Mouse (Mus musculus): ENCODE results near the gene Epo. TPM values are rescaled to one million over a fixed set of nuclear protein-coding genes. Genes with fewer than 3 reads are reported as not detected.

The Epo gene
- polyA plus RNA-seq, 1 experiment, result not detected

DNA sequence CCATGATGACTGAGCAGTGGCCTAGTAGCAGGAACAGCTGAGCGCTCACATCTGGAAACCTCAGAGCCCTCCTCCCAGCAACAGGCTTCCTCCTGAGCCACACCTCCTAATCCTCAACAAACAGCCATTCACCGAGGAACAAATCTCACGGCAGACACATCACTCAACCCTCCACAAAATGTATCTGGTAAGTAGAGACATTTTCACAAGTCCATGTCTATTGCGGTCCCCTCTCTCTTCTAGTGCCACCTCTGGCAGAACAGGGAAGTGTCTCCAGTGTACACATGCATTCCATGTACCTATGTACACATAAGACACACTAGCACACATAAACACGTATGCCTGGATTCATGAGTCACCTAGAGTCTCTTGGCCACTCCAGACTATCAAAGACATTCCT is 18.1 kb upstream of the Epo start:
- TF ChIP-seq GATA1 (IDR thresholded peaks at IDR 0.05; ENCODE audit: low read length), result no peak

DNA sequence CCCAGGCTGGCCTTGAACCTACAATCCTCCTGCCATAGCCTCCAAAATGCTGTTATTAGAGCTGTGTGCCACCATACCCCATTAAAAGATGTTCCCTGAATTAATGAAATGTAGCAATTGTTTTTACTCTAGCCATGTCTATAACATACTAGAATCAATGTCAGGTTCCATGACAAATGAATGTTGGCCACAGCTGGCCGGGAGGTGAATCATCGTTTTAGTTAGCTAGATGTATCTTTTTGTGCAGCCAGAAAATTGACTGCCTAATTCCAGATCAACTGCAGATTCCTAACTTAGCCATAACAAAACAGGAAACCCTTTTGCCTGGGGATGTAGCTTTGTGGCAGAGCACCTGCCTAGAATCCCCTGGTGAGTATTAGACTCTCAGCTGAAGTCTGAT is 16.8 kb upstream of the Epo start:
- TF ChIP-seq GATA1 (IDR thresholded peaks at IDR 0.05; ENCODE audit: low read length), result no peak

DNA sequence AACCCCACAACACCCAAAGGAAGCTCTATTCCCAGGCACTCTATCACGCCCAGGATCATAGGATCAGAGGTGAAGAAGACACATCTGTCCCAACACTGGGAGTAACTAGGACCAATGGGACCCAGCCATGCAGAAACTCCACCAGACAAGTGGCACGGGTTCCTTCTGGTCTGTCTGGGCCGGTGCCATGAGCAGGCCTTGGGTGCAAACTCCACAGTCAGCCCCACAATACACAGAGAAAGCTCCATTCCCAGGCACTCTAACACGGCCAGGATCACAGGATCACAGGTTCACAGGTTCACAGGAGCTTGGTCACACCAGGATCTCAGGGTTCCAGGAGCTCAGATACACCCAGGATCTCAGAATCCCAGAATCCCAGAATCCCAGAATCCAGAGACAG is 12.6 kb upstream of the Epo start:
- TF ChIP-seq GATA1 (IDR thresholded peaks at IDR 0.05; ENCODE audit: low read length), result no peak

DNA sequence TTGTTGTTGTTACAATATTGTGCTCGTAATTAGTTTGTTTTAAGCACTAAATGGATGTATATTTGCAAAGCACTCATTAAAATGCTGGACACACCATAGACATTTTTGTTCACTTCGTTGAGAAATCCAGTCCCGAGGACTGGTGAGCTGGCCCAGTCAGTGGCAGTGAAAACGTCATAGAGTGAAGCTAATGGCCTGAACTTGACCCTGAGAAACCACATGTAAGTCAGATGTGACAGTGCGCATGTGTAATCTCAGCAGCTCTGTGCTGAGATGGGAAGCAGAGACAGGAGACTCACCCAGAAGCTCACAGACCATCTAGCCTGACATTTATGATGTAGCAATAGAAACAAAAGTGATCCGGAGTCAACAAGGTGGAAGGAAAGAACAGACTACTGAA is 11.9 kb upstream of the Epo start:
- no peak for TF ChIP-seq GATA1 (IDR thresholded peaks at IDR 0.05; ENCODE audit: low read length)

DNA sequence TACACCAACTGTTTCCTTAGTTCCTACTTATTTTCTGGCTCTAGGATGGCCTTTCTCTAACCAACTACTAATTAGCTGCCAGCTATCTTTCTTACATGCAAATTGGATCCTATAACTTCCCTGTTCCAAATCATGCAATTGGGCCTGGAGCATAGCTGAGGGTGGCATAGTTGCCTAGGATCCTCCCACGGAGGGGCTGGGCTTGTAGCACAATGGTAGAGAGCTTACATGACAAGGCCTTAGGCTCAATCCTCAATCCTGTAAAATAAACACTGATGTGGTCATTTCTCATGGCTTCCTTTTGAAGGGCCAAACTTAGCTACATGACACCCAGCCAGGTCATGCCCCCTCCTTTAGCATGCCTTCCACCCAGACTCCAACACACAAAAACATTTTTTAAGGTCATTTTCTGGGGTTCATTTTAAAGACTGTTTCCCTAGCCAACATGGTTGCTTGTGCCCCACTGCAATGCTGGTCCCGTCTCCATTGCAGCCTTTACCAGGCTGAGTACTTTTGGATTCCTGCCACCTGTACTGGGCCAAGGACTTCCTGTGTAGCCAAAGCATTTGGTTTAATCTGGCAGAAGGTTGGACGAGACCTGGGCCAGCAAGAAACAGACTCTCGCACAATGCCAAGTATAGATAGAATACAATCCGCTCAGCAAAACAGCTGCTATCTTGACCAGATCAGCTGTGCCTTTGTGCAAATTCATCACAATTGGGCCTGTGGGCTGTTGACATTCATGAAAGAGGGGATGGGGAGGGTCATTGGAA is 8.9 kb upstream of the Epo start:
- TF ChIP-seq GATA1 (IDR thresholded peaks at IDR 0.05; ENCODE audit: low read length), result no peak

DNA sequence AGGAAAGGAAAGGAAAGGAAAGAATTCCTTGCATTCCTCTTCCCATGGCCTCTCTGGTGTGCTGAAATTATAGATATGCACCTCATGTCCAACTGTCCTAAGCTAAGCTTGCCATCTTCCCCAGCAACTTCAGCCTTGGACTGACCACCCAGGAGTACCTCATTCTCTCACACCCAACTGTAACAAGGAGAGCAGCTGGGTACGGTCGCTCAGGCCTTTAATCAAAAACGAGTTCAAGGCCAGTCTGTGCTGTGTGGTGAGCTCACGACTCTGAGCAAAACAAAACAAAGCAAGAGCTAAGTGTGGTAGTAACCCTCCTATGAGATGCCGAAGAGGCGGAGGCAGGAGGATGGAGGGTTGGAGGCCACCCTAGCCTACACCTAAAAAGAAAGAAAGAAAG is 7.9 kb upstream of the Epo start:
- no peak for TF ChIP-seq GATA1 (IDR thresholded peaks at IDR 0.05; ENCODE audit: low read length)

DNA sequence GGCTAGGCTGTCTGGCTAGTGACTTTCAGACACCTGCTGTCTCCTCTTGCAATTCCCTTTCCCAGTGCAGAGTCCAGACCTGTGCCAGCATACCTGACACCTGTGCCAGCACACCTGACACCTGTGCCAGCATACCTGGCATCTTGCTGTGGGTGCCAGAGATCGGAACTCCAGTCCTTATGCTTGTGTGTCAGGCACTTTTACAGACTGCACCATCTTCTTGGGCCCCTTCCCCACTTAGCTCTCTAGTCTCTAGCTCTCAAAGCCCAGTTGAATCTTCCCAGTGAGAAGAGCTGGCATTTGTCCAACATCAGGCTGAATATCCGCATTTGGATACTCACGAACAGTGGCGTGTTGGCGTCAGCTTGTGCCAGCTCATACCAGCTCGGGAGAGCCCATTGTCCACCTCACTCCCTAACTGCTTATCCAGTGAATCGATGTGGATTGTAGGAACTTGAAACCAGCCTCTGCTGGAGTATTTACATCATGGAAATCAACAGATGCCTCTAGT is 6.3 kb upstream of the Epo start:
- TF ChIP-seq GATA1 (IDR thresholded peaks at IDR 0.05; ENCODE audit: low read length), result no peak

DNA sequence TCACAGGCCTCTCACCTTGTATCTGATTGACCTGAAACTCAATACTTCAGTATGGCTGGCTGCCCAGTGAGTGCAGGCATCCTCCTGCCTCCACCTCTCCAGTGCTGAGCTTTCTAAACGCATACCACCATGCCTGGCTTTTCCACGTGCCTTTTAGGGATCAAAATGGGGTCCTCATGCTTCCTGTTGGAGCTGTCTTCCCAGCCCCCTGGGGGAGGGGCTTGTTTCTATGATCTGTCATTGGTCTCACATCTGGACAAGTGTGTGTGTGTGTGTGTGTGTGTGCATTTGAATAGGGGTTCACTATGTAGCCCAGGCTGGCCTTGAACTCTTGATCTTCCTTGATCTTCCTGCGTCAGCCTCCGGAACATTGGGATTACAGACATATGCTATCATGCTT is 4.4 kb upstream of the Epo start:
- no peak for TF ChIP-seq GATA1 (IDR thresholded peaks at IDR 0.05; ENCODE audit: low read length)

DNA sequence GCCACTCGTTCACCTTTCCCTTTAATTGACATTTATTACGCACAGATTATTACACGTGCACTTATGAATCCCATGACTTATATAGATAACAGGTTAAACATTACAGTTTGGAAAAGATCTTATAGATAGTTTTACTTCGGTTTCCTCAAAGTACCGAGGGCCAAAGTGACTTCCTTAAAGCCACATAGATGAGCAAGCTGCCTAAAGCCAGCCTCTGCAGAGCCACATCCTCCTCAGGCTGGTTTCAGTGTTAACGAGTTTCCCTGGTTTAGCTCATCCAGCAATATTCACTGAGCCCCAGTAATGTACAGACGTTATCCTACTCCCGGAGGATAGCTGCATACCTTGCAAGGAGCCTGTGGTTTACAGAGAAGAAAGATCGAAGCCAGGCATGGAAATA is 2.3 kb upstream of the Epo start:
- TF ChIP-seq GATA1 (IDR thresholded peaks at IDR 0.05; ENCODE audit: low read length), result no peak

DNA sequence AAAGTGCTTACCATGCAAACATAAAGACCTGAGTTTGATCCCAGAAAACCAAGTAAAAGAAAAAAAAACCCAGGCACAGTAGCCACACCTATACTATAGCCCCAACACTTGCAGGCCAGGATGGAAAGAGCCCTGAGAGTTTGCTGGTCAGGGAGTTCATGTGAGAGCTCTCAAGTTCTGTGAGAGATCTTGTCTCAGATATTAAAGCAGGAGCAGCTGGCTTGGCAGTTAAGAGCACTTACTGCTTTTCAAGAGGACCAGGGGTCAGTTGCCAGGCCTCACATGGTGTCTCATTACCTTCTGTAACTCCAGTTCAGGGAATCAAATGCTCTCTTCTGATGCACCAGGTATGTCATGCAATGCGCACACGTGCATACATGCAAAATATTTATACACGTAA is 1.7 kb upstream of the Epo start:
- TF ChIP-seq GATA1 (IDR thresholded peaks at IDR 0.05; ENCODE audit: low read length), result no peak

DNA sequence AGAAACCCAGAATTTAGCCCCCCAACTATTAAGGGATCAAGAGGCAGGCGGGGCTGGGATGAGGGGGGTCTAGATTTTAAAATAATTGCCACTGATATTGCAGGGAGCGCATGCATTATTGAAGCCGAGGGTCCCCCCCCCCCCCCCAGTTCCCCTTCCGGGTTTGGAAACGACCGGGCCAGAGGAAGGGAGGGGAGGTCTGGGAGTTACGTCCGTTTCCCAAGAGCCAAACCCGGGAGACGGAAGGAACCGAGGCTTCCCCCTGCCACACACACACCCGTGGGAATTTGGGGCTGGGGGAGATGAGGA is 280 bp downstream of the Epo start:
- no peak for TF ChIP-seq GATA1 (IDR thresholded peaks at IDR 0.05; ENCODE audit: low read length)

DNA sequence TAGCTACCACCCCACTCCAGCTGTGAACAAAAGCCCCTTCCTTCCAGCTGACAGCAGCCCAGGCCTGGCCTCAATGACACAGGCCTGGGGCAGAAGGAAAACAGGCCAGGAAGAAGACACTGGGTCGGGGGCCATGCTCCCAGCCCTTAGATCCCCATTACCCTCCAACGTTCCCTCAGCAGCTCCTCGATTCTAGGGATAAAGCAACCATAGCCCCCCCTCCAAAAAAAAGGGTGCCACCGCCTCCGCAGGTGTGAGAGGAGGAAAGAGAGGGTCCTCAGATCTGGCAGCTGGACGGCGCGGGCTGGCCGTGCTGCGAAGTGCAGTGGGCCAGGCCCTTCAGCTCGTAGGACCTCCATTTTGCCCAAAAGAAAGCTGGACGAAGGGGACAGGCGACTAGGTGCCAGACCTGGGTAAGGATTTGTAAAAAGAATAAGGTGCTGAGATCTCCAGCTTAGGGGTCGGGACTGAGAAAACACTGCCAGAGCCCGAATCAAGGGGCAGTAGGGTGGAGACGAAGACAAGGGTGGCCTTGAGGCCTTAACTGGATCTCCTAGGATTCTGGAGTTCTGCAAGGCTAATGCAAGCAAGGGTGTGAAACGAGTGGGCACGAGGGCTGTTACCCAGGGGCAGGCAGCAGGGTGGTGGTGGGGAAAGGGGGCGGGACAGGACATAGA is 773 bp downstream of the Epo start:
- no peak for TF ChIP-seq GATA1 (IDR thresholded peaks at IDR 0.05; ENCODE audit: low read length)

DNA sequence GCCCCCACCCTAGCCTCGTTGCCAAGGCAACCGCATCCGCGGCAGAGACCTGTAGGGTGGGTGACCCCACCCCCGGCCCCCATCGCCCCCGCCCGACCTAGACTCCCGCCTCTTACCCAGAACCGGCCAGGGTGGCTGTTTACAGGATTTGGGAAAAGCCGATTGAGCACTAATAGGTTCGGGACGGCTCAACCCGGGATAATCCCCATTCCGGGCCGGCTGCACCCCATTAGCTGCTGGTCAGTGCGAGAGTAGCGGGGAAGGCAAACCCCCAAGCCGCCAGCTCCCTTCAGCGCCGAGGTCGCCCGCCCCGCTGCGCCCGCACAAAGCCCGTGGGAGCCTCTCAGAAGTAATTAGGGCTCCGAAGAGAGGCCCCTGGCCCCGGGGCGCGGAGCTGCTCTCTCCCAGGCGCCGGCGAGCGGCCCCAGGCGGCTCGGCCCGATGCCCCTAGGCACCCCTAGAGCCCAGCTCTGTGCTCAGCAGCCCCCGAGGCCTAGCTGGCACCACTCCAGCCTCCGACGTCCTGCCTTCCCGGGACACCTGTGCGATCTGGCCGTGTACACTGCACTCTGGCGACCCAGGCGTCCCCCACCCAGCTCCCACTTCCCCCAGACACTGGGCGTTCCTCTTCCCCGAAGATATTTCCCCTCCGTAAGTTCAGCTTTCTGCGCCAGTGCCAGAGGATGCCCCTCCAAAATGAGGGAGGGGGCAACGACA is 1.5 kb downstream of the Epo start:
- no peak for TF ChIP-seq GATA1 (IDR thresholded peaks at IDR 0.05; ENCODE audit: low read length)

DNA sequence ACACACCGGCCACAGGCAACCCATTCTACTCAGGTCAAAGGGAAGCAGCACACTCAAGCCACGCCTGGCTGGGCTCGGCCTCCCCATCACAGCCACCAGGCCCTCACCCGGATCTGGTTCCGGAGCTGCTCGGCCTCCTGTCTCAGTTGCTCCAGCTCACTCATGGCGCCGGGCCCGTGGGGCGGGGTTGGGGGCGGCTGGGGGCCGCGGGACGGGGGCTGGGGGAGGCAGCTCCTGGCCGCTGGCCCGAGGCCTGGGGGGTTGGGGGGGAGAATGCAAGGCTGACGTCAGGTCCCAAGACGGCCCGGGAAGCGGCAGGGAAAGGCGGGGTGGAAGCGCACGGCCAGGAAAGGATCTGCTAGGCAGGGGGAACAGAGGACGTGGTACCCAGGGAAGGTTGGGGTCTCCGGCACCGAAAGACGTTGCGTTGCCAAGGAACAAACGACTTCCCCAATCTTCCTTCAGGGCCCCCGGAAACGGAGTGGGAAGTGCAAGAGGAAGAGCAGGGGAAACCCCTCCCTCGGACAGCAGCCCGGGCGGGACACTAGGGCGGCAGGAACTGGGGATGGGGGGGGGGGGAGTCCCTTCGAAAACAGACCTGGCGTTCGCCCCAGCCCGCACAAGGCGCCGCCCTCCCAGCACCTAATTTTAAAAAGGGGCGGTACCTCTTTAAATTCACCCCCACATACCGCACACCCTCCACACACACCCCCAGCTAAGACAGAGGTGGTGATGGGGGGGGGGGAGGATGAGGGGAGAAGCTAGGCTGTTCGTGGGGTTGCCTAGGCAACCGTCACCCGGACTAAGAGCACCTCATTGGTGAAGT is 2.2 kb downstream of the Epo start:
- TF ChIP-seq GATA1 (IDR thresholded peaks at IDR 0.05; ENCODE audit: low read length), result no peak

DNA sequence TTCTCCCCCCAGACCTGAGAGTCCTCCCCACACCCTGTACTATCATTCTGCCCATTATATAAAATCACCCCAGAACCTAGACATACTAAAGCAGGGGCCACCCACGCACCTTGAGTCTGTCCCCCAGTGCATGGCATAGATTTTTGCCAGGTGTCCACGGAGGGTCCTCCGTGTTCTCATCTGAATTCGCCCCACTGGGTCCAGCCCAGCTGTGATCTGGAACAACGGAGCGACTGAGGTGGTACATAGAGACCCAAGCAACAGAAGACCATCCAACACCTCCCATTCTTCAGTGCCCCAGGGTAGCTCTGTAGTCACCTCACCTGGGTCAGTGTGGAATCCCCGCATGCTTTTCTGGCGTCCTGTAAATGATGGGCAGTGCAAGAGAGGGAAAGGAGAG is 3.0 kb downstream of the Epo start:
- TF ChIP-seq GATA1 (IDR thresholded peaks at IDR 0.05; ENCODE audit: low read length), result no peak

All from G1E-ER4 (cell line).